Mouse (Mus musculus): ENCODE results near the gene Lag3.

- TF ChIP-seq EP300 (IDR thresholded peaks at IDR 0.05; ENCODE audit: low read depth) (no peak), CTCF (IDR thresholded peaks at IDR 0.05; ENCODE audit: low read depth) (no peak)
Observed at GRCm38 (mm10) chr6:124887986-124888385, 23.5 kb downstream of the Lag3 start, which contains the start of gene Cd4.
